Mouse (Mus musculus): ENCODE data around the gene Mrm3.

Gene Mrm3

GRCm38 (mm10) chr11:76287301-76287700, 43.8 kb downstream of the Mrm3 start:
- in situ Hi-C loops (cut with MboI; ENCODE audit: low sequenced_read_pairs): no loop called here

- in situ Hi-C loops (cut with MboI; ENCODE audit: low sequenced_read_pairs): no loop called here
Observed at GRCm38 (mm10) chr11:76288645-76289044, 45.1 kb downstream of the Mrm3 start.

- in situ Hi-C loops (cut with MboI; ENCODE audit: low sequenced_read_pairs): no loop called here
Observed at GRCm38 (mm10) chr11:76290367-76290766, 46.9 kb downstream of the Mrm3 start.

GRCm38 (mm10) chr11:76291960-76292359, 48.4 kb downstream of the Mrm3 start:
- in situ Hi-C loops (cut with MboI; ENCODE audit: low sequenced_read_pairs): no loop called here

GRCm38 (mm10) chr11:76292398-76292797, 48.9 kb downstream of the Mrm3 start:
- in situ Hi-C loops (cut with MboI; ENCODE audit: low sequenced_read_pairs): no loop called here

- in situ Hi-C loops (cut with MboI; ENCODE audit: low sequenced_read_pairs): no loop called here
Observed at GRCm38 (mm10) chr11:76292831-76293230, 49.3 kb downstream of the Mrm3 start.

- in situ Hi-C loops (cut with MboI; ENCODE audit: low sequenced_read_pairs): no loop called here
Observed at GRCm38 (mm10) chr11:76294078-76294477, 50.6 kb downstream of the Mrm3 start.

- in situ Hi-C loops (cut with MboI; ENCODE audit: low sequenced_read_pairs): no loop called here
Observed at GRCm38 (mm10) chr11:76294836-76295235, 51.3 kb downstream of the Mrm3 start.

GRCm38 (mm10) chr11:76297252-76297651, 53.7 kb downstream of the Mrm3 start:
- in situ Hi-C loops (cut with MboI; ENCODE audit: low sequenced_read_pairs): no loop called here

GRCm38 (mm10) chr11:76298457-76299000, 55.0 kb downstream of the Mrm3 start:
- in situ Hi-C loops (cut with MboI; ENCODE audit: low sequenced_read_pairs): no loop called here

All from CH12F3 (cell line).